Mouse (Mus musculus) cortical plate, adult 2 months (tissue): Measurements from ENCODE around the gene Catsperz.

Experiments
- CTCF ChIP-seq: fragments of 200-500 bp; IDR thresholded peaks from 2 replicates; pipeline ENCODE4 v1.5.1; 2011; ENCODE audit warnings: mild to moderate bottlenecking, control low read depth, low read length; ENCODE audit not compliant: insufficient read depth; ENCODE audit errors: extremely low read depth
- POLR2A ChIP-seq: fragments of 200-500 bp; IDR thresholded peaks from 2 replicates; pipeline ENCODE4 v1.6.1; 2011; ENCODE audit warnings: mild to moderate bottlenecking, low read length, control low read depth; ENCODE audit not compliant: insufficient read depth; ENCODE audit errors: extremely low read depth

DNA sequence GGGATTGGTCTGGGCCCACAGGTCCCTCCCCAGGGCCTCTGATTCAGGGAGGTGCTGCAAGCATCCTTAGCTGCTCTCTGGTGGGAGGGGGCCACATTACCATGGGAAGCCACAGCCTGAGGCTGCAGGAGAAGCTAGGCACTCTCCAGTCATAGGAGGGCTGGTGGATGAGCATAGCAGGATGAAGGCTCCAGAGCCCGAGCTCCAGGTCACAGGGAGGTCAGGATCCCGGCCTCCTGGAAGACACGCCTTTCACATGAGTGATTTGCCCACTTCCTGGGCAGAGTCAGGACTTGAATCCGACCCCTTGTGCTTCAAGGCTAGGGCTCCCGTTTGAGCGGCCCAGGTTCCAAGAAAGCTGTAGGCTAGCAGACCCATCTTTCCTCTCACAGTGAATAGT lies 46.5 kb upstream of the Catsperz start:
- TF ChIP-seq CTCF (no peak), POLR2A (no peak)
